Mouse (Mus musculus) liver, adult 2 months (tissue): ENCODE results near the gene Acox3. TPM values are rescaled to one million over a fixed set of nuclear protein-coding genes. Genes with fewer than 3 reads are reported as not detected.

ENCODE experiments used
- DNase-seq: peaks from one replicate; pipeline ENCODE4 v3.0.0-alpha.2; 2011; ENCODE audit warnings: low read depth, low spot score; ENCODE audit errors: extremely low read depth
- H3K27ac ChIP-seq: fragments of 200-500 bp; replicated peaks from 2 replicates; pipeline ENCODE4 v1.5.1; 2012; ENCODE audit warnings: low read depth, mild to moderate bottlenecking, control low read depth, inconsistent platforms, low read length; ENCODE audit not compliant: insufficient read depth
- H3K27me3 ChIP-seq: fragments of 200-500 bp; 2 replicates; pipeline ENCODE4 v1.6.1; 2012; ENCODE audit warnings: mild to moderate bottlenecking, moderate library complexity, low read length, inconsistent platforms; ENCODE audit not compliant: control insufficient read depth, insufficient read depth
- H3K36me3 ChIP-seq: fragments of 200-500 bp; 2 replicates; pipeline ENCODE4 v1.6.1; 2012; ENCODE audit warnings: low read length, inconsistent platforms; ENCODE audit not compliant: control insufficient read depth, insufficient read depth
- H3K4me1 ChIP-seq: fragments of 200-500 bp; 2 replicates; pipeline ENCODE4 v1.6.1; 2011; ENCODE audit warnings: low read length; ENCODE audit not compliant: control insufficient read depth, insufficient read depth
- H3K4me3 ChIP-seq: fragments of 200-500 bp; 2 replicates; pipeline ENCODE4 v1.5.1; 2011; ENCODE audit warnings: low read depth, mild to moderate bottlenecking, control low read depth, low read length, moderate library complexity; ENCODE audit not compliant: insufficient read depth
- H3K79me2 ChIP-seq: fragments of 200-500 bp; 2 replicates; pipeline ENCODE4 v1.6.1; 2012; ENCODE audit warnings: inconsistent platforms, mild to moderate bottlenecking, low read length, moderate library complexity; ENCODE audit not compliant: control insufficient read depth, insufficient read depth
- H3K9ac ChIP-seq: fragments of 200-500 bp; 2 replicates; pipeline ENCODE4 v1.6.1; 2012; ENCODE audit warnings: low read depth, mild to moderate bottlenecking, control low read depth, inconsistent platforms, low read length
- CTCF ChIP-seq: fragments of 200-500 bp; IDR thresholded peaks from 2 replicates; pipeline ENCODE4 v1.5.1; 2011; ENCODE audit warnings: low read depth, low read length, control low read depth
- POLR2A ChIP-seq: fragments of 200-500 bp; IDR thresholded peaks from 2 replicates; pipeline ENCODE4 v1.6.1; 2011; ENCODE audit warnings: low read length, control low read depth; ENCODE audit not compliant: insufficient read depth; ENCODE audit errors: extremely low read depth
- WGBS: fragments of 180-500 bp; shearing (Covaris S2); methylation state at CpG from one replicate; pipeline ENCODE4 v1.1.7; 2018; 5-methylcytosine and 5-hydroxymethylcytosine counted together
- polyA plus RNA-seq: library from polyadenylated mRNA; depleted of rRNA; stranded (reverse); fragments of >200 nt; gene quantifications from 2 replicates; pipeline ENCODE4 v1.2.3, GENCODE M21; 2012
- total RNA-seq: library from RNA; depleted of rRNA; stranded (reverse); fragments of >200 nt; gene quantifications from 2 replicates; pipeline ENCODE4 v1.2.3, GENCODE M21; 2014

The Acox3 gene
- total and polyA plus RNA-seq, 2 experiments, result 22.9 to 24.1 TPM

DNA sequence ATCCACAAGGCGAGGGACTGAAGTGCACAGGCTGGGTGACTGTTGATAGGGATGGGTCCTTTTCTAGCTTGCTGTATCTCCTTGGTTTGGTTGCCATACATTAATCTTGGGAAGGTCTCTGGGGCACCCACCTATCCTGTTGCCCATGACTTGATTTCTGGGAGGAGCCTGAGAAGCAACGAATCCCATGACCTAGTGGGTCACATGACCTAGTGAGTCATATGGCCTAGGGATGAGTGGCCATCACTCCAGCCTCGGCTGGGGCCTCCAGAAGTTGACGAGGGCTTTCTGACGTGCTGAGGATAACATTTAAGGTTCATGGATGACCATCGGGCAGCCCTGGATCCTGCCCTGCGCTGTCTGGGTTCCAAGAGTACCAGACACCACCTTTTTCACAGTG is 22.5 kb downstream of the Acox3 start:
- H3K79me2 ChIP-seq, result no peaks in the 10 kb centered on the region
- no peak overlapping the region for H3K4me3 ChIP-seq
- no peak for TF ChIP-seq CTCF
- TF ChIP-seq POLR2A, result no peak
- H3K4me1 ChIP-seq, result no peaks in the 10 kb centered on the region
- H3K27me3 ChIP-seq, result no peaks in the 10 kb centered on the region
- WGBS, result 88% methylated on average over 7 of the region's 7 CpGs
- no peaks in the 10 kb centered on the region for H3K36me3 ChIP-seq
- DNase-seq, result no peak
- H3K9ac ChIP-seq, result no peak overlapping the region
- H3K27ac ChIP-seq, result no peak overlapping the region

- Histone ChIP-seq H3K27me3 (no peaks in the 10 kb centered on the region), H3K79me2 (no peaks in the 10 kb centered on the region), H3K9ac (no peak overlapping the region), H3K36me3 (no peaks in the 10 kb centered on the region), H3K4me1 (no peaks in the 10 kb centered on the region), H3K4me3 (no peak overlapping the region), H3K27ac (no peak overlapping the region)
- DNase-seq, result no peak
- TF ChIP-seq POLR2A (no peak), CTCF (no peak)
- 96% methylated on average over 7 of the region's 7 CpGs for WGBS
These were observed 24.0 kb downstream of the Acox3 start for GRCm38 (mm10) chr5:35606800-35607199.

DNA sequence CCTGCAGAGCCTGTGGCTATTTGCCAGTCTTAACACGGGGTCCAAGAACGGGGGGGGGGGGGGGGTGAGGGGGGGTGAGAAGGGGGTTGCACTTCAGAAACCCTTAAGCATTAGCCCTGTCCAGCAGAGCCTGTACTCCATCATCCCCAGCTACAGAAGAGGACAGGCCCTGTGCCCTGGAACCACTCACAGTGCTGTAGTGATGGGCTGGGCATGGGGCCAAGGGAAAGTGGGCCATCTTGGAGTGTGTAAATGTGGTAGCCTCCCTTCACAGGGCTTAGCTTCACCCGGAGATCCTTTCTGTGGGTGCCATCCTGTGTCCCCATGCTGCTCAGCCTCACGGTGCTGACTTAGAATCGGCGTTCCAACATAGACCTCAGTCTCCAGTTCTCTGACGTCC is 24.9 kb downstream of the Acox3 start:
- Histone ChIP-seq H3K4me3 (no peak overlapping the region), H3K4me1 (no peaks in the 10 kb centered on the region), H3K27ac (no peak overlapping the region), H3K27me3 (no peaks in the 10 kb centered on the region), H3K36me3 (no peaks in the 10 kb centered on the region; the same call in 1 of the 2 replicates), H3K79me2 (no peaks in the 10 kb centered on the region), H3K9ac (no peak overlapping the region)
- 67% methylated on average over 7 of the region's 7 CpGs for WGBS
- no peak for DNase-seq
- TF ChIP-seq CTCF (no peak), POLR2A (no peak)

GRCm38 (mm10) chr5:35608559-35608958 is 25.7 kb downstream of the Acox3 start:
- H3K79me2 ChIP-seq, result no peaks in the 10 kb centered on the region
- no peak overlapping the region for H3K4me3 ChIP-seq
- H3K9ac ChIP-seq, result no peak overlapping the region
- no peaks in the 10 kb centered on the region; the same call in 1 of the 2 replicates for H3K36me3 ChIP-seq
- no peak overlapping the region for H3K27ac ChIP-seq
- WGBS, result 85% methylated on average over 5 of the region's 5 CpGs
- TF ChIP-seq CTCF (no peak), POLR2A (no peak)
- H3K4me1 ChIP-seq, result no peaks in the 10 kb centered on the region
- no peak for DNase-seq
- no peaks in the 10 kb centered on the region for H3K27me3 ChIP-seq

DNA sequence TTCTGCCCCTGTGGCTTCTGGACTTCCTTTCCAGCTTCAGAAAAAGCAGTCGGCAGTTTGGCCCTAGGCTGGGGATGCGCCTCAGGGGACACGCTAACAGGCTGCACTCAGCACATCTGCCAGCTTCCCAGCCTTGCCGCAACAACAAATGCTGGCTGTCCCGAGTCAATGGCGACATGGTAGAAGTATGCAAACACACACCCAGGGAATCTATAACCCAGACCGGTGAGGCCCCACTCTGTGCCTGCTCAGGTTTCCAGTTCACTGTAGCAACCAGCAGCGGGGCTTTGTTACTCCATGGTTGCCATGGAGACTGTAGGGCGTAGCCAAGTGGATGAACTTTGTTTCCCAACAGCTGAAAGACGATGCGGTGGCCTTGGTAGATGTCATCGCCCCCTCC is 26.5 kb downstream of the Acox3 start:
- no peak overlapping the region for H3K27ac ChIP-seq
- 39% methylated on average over 12 of the region's 12 CpGs for WGBS
- DNase-seq, result peak; percentile 16
- no peaks in the 10 kb centered on the region for H3K4me1 ChIP-seq
- TF ChIP-seq POLR2A (no peak), CTCF (no peak)
- H3K4me3 ChIP-seq, result no peak overlapping the region
- no peaks in the 10 kb centered on the region; the same call in 1 of the 2 replicates for H3K36me3 ChIP-seq
- H3K79me2 ChIP-seq, result no peaks in the 10 kb centered on the region
- H3K9ac ChIP-seq, result no peak overlapping the region
- no peaks in the 10 kb centered on the region for H3K27me3 ChIP-seq

GRCm38 (mm10) chr5:35609971-35610370 is 27.1 kb downstream of the Acox3 start:
- Histone ChIP-seq H3K27me3 (no peaks in the 10 kb centered on the region), H3K9ac (no peak overlapping the region), H3K27ac (no peak overlapping the region), H3K4me1 (no peaks in the 10 kb centered on the region), H3K36me3 (no peaks in the 10 kb centered on the region; the same call in 1 of the 2 replicates), H3K4me3 (no peak overlapping the region), H3K79me2 (no peaks in the 10 kb centered on the region)
- WGBS, result 85% methylated on average over 2 of the region's 2 CpGs
- TF ChIP-seq POLR2A, result no peak
- no peak for TF ChIP-seq CTCF
- DNase-seq, result no peak
